Mouse (Mus musculus) embryonic facial prominence, embryonic 10.5 days (tissue): Measurements from ENCODE around the gene Inpp5a. TPM values are rescaled to one million over a fixed set of nuclear protein-coding genes. Genes with fewer than 3 reads are reported as not detected.

Source experiments
- DNase-seq: peaks from one replicate; pipeline ENCODE4 v3.0.0-alpha.2; 2017; ENCODE audit warnings: low spot score
- H3K27ac ChIP-seq: fragments of 300-500 bp; sonication (generic); replicated peaks from 2 replicates; pipeline ENCODE4 v1.5.1; 2016; ENCODE audit warnings: mild to moderate bottlenecking
- H3K27me3 ChIP-seq: fragments of 300-500 bp; sonication (generic); replicated peaks from 2 replicates; pipeline ENCODE4 v1.6.1; 2016; ENCODE audit warnings: low read depth, mild to moderate bottlenecking; ENCODE audit not compliant: poor library complexity, severe bottlenecking
- H3K36me3 ChIP-seq: fragments of 300-500 bp; sonication (generic); replicated peaks from 2 replicates; pipeline ENCODE4 v1.6.1; 2016; ENCODE audit warnings: mild to moderate bottlenecking, moderate library complexity
- H3K4me1 ChIP-seq: fragments of 300-500 bp; sonication (generic); 2 replicates; pipeline ENCODE4 v1.6.1; 2016
- H3K4me3 ChIP-seq: fragments of 300-500 bp; sonication (generic); 2 replicates; pipeline ENCODE4 v1.5.1; 2016; ENCODE audit warnings: mild to moderate bottlenecking, moderate library complexity
- H3K9me3 ChIP-seq: fragments of 300-500 bp; sonication (generic); 2 replicates; pipeline ENCODE4 v1.6.1; 2016; ENCODE audit warnings: mild to moderate bottlenecking
- WGBS: fragments of 180-500 bp; shearing (Covaris S2); methylation state at CpG from one replicate; pipeline ENCODE4 v1.1.7; 2016; 5-methylcytosine and 5-hydroxymethylcytosine counted together
- polyA plus RNA-seq: library from polyadenylated mRNA; unstranded; fragments of >200 nt; fragmentation: Nextera tagmentation; extraction: Ambion mirVana; gene quantifications from 2 replicates; pipeline ENCODE4 v1.2.1, GENCODE M21; 2016

The Inpp5a gene
- polyA plus RNA-seq, 1 experiment from 2014 or later, result 16.8 TPM

GRCm38 (mm10) chr7:139379745-139380144, 9.2 kb upstream of the Inpp5a start:
- Histone ChIP-seq H3K9me3 (no peaks in the 10 kb centered on the region), H3K4me1 (no peaks in the 10 kb centered on the region), H3K27ac (no peak overlapping the region), H3K27me3 (no peaks in the 10 kb centered on the region), H3K36me3 (no peaks in the 10 kb centered on the region), H3K4me3 (no peak overlapping the region)
- 72% methylated on average over 2 of the region's 2 CpGs for WGBS
- DNase-seq, result no peak

- Histone ChIP-seq H3K36me3 (no peaks in the 10 kb centered on the region), H3K4me1 (no peaks in the 10 kb centered on the region), H3K9me3 (no peaks in the 10 kb centered on the region), H3K4me3 (no peak overlapping the region), H3K27ac (no peak overlapping the region), H3K27me3 (no peaks in the 10 kb centered on the region)
- WGBS, result 65% methylated on average over 4 of the region's 4 CpGs
- DNase-seq, result no peak
These were observed 8.7 kb upstream of the Inpp5a start for GRCm38 (mm10) chr7:139380225-139380624.

GRCm38 (mm10) chr7:139381877-139382276, 7.0 kb upstream of the Inpp5a start:
- Histone ChIP-seq H3K4me3 (no peak overlapping the region), H3K9me3 (no peaks in the 10 kb centered on the region), H3K27ac (no peak overlapping the region), H3K36me3 (no peaks in the 10 kb centered on the region), H3K4me1 (no peaks in the 10 kb centered on the region), H3K27me3 (no peaks in the 10 kb centered on the region)
- WGBS, result 78% methylated on average over 2 of the region's 2 CpGs
- no peak for DNase-seq

DNA sequence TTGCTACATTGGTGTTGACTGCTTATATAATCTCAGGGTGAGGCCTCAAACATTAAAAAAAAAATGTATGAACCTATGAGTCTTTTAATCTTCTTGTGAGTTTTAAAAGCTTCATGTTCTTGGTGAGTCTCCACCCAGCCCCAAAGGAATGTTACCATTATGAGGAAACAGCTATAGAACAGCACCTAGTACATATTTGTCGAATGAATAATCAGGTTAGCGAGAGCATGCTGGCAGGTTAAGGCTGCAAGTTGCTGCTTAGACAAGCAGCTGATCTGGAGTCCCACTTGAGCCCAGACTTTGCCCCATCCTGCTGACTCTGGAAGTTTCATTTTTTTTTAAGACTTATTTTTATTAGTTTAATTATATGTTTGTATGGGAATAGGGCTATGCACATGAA, 6.1 kb upstream of the Inpp5a start:
- no peaks in the 10 kb centered on the region for H3K27me3 ChIP-seq
- no peaks in the 10 kb centered on the region for H3K36me3 ChIP-seq
- no peak for DNase-seq
- no peaks in the 10 kb centered on the region for H3K9me3 ChIP-seq
- WGBS, result 88% methylated on average over 2 of the region's 2 CpGs
- H3K4me3 ChIP-seq, result no peak overlapping the region
- no peak overlapping the region for H3K27ac ChIP-seq
- H3K4me1 ChIP-seq, result peaks cover 2% of the 10 kb centered on the region

DNA sequence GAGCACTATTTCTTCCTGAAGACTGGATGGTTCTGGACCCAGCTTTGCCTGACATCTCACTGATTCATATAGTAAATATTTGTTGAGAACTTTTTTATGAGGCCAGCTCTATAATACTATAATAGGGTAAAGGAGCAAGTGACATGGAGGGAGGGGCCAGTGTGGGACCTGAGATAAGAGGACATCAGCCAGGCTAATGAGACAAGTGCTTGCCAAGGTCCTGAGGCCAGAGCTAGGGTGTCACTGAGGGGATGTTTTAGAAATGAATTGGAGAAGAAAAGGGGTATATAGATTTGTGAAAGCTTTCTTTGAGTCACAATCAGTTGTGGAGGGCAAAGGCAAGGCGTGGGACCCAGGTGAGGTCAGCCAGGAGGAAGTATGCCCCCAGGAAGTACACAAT, 4.4 kb upstream of the Inpp5a start:
- Histone ChIP-seq H3K27ac (no peak overlapping the region), H3K4me3 (no peak overlapping the region), H3K4me1 (peaks cover 11% of the 10 kb centered on the region), H3K9me3 (no peaks in the 10 kb centered on the region), H3K27me3 (no peaks in the 10 kb centered on the region), H3K36me3 (no peaks in the 10 kb centered on the region)
- no peak for DNase-seq
- 87% methylated on average over 1 of the region's 1 CpGs for WGBS

DNA sequence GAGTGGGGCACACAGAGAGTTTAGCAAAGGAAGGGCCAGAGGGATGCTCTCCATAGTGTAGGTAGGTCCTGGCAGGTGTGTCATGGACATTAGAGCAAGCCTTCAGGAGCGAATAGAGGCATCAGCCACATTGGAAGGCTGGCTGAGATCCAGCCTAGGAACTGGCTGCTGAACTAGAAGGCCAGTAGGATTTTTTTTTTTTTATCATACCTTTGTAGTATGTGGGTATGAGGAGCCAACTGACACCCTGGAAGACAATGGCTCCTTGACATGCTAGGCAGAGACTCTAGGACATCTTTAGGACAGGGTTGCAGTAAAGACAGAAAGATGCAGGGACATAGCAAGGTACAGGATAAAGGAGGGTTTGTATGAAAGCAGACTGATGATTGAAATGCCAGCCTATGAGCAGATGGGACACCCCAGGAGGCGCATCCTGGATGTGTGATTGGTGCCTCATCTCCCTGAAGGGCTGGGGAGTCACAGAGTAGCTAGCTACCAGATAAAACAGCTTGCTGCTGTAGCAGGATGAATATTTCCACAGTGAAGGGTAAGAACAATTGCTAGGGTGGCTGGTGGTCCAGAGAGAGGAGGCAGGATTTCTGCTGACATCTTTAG, 3.9 kb upstream of the Inpp5a start:
- no peak for DNase-seq

DNA sequence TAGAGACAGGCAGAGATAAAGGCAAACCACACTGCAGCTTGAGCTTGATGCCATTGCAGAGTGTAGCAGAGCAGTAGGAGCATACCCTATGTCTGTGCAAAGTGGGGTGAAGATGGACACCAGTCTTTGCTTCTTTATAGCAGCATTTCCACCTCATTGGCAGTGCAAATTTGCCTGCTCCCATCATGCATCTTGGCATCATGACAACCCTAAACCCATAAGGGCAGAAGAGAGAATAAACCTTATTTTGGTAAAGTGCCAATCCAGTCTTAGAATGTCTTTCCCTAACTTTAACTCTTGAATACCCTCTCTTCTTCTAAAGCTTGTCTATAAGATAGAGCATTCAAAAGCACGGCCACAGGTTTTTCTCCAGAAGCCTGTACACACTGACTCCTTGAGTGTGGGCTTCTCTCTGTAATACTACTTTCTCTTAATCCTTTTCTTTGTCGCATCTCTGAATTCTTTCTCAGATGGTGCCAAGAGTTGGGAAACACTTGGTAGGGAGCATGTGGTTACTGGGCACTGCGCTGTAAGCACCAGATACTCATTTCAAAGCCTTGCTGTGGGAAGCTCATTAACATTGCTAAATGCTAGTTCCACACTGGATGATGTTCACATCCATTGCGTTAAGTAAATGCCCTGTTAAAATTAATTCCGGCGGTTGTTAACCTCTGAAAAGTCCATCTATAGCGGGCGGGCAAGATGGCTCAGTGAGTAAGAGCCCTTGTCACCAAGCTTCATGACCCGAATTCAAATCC, 1.8 kb upstream of the Inpp5a start:
- WGBS, result 89% methylated on average over 9 of the region's 9 CpGs
- H3K27me3 ChIP-seq, result no peaks in the 10 kb centered on the region
- no peak overlapping the region for H3K27ac ChIP-seq
- DNase-seq, result no peak
- H3K4me3 ChIP-seq, result no peak overlapping the region
- H3K36me3 ChIP-seq, result no peaks in the 10 kb centered on the region
- peaks cover 31% of the 10 kb centered on the region for H3K4me1 ChIP-seq
- H3K9me3 ChIP-seq, result no peaks in the 10 kb centered on the region

More for the DNA sequence above, 3.9 kb upstream of the Inpp5a start:
- WGBS, result 75% methylated on average over 2 of the region's 2 CpGs
- no peak overlapping the region for H3K4me3 ChIP-seq
- H3K9me3 ChIP-seq, result no peaks in the 10 kb centered on the region
- H3K27me3 ChIP-seq, result no peaks in the 10 kb centered on the region
- no peak overlapping the region for H3K27ac ChIP-seq
- H3K36me3 ChIP-seq, result no peaks in the 10 kb centered on the region
- peaks cover 16% of the 10 kb centered on the region for H3K4me1 ChIP-seq

DNA sequence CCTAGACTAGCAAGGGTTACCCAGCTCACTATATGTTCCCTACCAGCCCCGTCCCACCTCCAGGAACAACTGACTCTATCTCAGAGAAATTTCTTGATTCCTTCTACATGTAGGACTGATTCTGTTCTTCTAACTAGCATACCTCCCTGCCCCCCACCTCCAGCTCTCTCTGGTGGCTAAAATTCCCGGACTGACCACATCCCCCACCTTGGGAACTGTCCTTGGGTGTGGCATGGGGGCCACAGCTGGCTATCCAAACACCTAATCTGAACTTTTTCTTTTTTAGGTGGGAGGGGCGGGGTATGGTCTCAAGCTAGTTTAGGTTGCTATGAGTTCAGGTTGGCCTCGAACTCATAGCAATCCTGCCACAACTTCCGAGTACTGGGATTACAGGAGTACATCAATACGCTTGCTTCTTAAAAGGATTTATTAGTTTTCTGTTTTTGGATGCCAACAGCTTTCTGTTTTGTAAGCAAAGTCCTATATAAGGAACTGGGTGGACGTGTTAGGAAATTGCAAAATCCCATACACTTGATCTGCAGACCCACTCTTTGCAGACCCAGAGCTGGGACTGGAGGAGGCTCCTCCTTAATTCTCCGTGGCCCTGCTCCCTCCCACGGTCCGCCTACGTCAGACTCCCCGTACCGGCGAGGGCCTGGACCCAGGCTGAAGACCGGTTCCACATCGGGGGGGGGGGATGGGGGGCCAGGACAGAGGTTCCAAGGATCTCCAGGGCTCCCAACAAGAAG, 814 bp upstream of the Inpp5a start:
- peak overlapping the region; percentile 96 for H3K27ac ChIP-seq
- peak overlapping the region; percentile 84 for H3K4me3 ChIP-seq
- H3K4me1 ChIP-seq, result peaks cover 40% of the 10 kb centered on the region
- DNase-seq, result no peak
- no peaks in the 10 kb centered on the region for H3K9me3 ChIP-seq
- WGBS, result 19% methylated on average over 16 of the region's 16 CpGs
- H3K36me3 ChIP-seq, result no peaks in the 10 kb centered on the region
- no peaks in the 10 kb centered on the region for H3K27me3 ChIP-seq

DNA sequence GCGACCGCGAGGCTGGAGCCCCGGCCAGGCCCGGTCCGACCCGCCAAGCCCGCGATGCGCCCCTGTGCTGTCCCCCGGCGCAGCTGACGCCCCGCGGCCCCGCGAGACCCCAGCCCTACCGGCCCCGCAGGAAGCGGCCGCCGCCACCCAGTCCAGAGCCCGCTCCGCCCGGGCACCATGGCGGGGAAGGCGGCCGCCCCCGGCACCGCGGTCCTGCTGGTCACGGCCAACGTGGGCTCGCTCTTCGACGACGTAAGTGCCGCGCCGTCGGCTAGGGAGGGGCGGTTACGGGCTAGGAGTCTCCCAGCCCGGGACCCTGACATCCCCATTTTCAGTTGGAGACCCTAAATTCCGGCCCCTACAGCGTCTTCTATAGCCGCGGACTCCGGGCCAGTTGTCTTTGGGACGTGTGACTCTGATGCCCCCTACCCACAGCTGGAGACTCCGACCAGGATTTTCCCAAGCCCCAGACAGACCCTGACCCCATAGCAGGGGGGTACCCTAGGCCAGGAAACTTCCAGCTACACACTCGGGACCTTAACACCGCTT, 378 bp downstream of the Inpp5a start:
- DNase-seq, result peak; percentile 58
- Histone ChIP-seq H3K27me3 (no peaks in the 10 kb centered on the region), H3K36me3 (no peaks in the 10 kb centered on the region), H3K9me3 (no peaks in the 10 kb centered on the region), H3K4me1 (peaks cover 42% of the 10 kb centered on the region), H3K27ac (peak overlapping the region; percentile 96), H3K4me3 (peak overlapping the region; percentile 84)
- under 1% methylated on average over 53 of the region's 53 CpGs for WGBS

- Histone ChIP-seq H3K27me3 (no peaks in the 10 kb centered on the region), H3K4me1 (peaks cover 42% of the 10 kb centered on the region), H3K27ac (no peak overlapping the region), H3K4me3 (peak overlapping the region; percentile 84), H3K9me3 (no peaks in the 10 kb centered on the region), H3K36me3 (no peaks in the 10 kb centered on the region)
- DNase-seq, result no peak
- WGBS, result 89% methylated on average over 3 of the region's 3 CpGs
These were observed 1.5 kb downstream of the Inpp5a start for GRCm38 (mm10) chr7:139390380-139390779.

DNA sequence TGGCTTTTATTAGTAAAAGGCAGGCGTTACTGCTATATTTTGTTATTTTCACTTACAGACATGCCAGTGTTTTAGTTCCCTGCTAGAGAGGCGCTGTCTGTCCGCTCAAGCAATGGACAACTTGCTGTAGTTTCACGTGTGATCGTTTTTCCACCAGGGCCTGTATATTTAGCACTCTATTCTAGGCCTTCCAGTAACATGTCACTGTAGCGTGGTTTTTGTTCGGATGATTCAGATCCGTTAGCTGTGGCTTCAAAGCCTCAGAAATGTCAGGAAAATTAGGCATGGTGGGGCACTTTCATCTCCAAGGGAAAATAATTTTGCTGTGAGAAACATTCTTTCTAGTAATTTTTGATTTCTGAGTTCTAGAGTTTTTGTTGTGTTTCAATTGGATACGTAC, 2.0 kb downstream of the Inpp5a start:
- Histone ChIP-seq H3K36me3 (no peaks in the 10 kb centered on the region), H3K4me3 (peak overlapping the region; percentile 84; the same call in 1 of the 2 replicates)
- DNase-seq, result no peak

GRCm38 (mm10) chr7:139391691-139392090, 2.8 kb downstream of the Inpp5a start:
- H3K36me3 ChIP-seq, result no peaks in the 10 kb centered on the region
- peaks cover 42% of the 10 kb centered on the region for H3K4me1 ChIP-seq
- H3K27me3 ChIP-seq, result no peaks in the 10 kb centered on the region
- DNase-seq, result no peak
- WGBS, result 83% methylated on average over 5 of the region's 5 CpGs
- H3K27ac ChIP-seq, result no peak overlapping the region
- no peak overlapping the region for H3K4me3 ChIP-seq
- no peaks in the 10 kb centered on the region for H3K9me3 ChIP-seq

More for the DNA sequence above, 2.0 kb downstream of the Inpp5a start:
- peaks cover 42% of the 10 kb centered on the region for H3K4me1 ChIP-seq
- H3K27ac ChIP-seq, result no peak overlapping the region
- WGBS, result 91% methylated on average over 9 of the region's 9 CpGs
- H3K27me3 ChIP-seq, result no peaks in the 10 kb centered on the region
- no peaks in the 10 kb centered on the region for H3K9me3 ChIP-seq
